Mouse (Mus musculus): ENCODE measurements around the gene Sh3kbp1.

Gene Sh3kbp1

GRCm38 (mm10) chrX:159829192-159829852 is 202.2 kb downstream of the Sh3kbp1 start:
- no peak for DNase-seq (ENCODE audit: low read depth, low spot score)

GRCm38 (mm10) chrX:159831176-159831575 is 204.1 kb downstream of the Sh3kbp1 start:
- DNase-seq (ENCODE audit: low read depth, low spot score): no peak

GRCm38 (mm10) chrX:159835239-159835638 is 208.2 kb downstream of the Sh3kbp1 start:
- DNase-seq (ENCODE audit: low read depth, low spot score): no peak

GRCm38 (mm10) chrX:159837379-159837778 is 210.3 kb downstream of the Sh3kbp1 start:
- DNase-seq (ENCODE audit: low read depth, low spot score): no peak

- no peak for DNase-seq (ENCODE audit: low read depth, low spot score)
Observed at GRCm38 (mm10) chrX:159839786-159840185, 212.7 kb downstream of the Sh3kbp1 start.

GRCm38 (mm10) chrX:159840225-159840624 is 213.2 kb downstream of the Sh3kbp1 start:
- DNase-seq (ENCODE audit: low read depth, low spot score): no peak

- DNase-seq (ENCODE audit: low read depth, low spot score): no peak
Observed at GRCm38 (mm10) chrX:159850722-159851121, 223.7 kb downstream of the Sh3kbp1 start.

GRCm38 (mm10) chrX:159856866-159857265 is 229.8 kb downstream of the Sh3kbp1 start:
- DNase-seq (ENCODE audit: low read depth, low spot score): no peak

GRCm38 (mm10) chrX:159858126-159858525 is 231.1 kb downstream of the Sh3kbp1 start:
- DNase-seq (ENCODE audit: low read depth, low spot score): no peak

- no peak for DNase-seq (ENCODE audit: low read depth, low spot score)
Observed at GRCm38 (mm10) chrX:159860841-159861530, 233.9 kb downstream of the Sh3kbp1 start.

GRCm38 (mm10) chrX:159867660-159868059 is 240.6 kb downstream of the Sh3kbp1 start:
- no peak for DNase-seq (ENCODE audit: low read depth, low spot score)

- DNase-seq (ENCODE audit: low read depth, low spot score): no peak
Observed at GRCm38 (mm10) chrX:159872521-159872920, 245.4 kb downstream of the Sh3kbp1 start.

GRCm38 (mm10) chrX:159877770-159878169 is 250.7 kb downstream of the Sh3kbp1 start:
- DNase-seq (ENCODE audit: low read depth, low spot score): no peak

GRCm38 (mm10) chrX:159879455-159879854 is 252.4 kb downstream of the Sh3kbp1 start:
- DNase-seq (ENCODE audit: low read depth, low spot score): no peak

- no peak for DNase-seq (ENCODE audit: low read depth, low spot score)
Observed at GRCm38 (mm10) chrX:159881576-159881975, 254.5 kb downstream of the Sh3kbp1 start.

GRCm38 (mm10) chrX:159896536-159896935 is 269.5 kb downstream of the Sh3kbp1 start:
- no peak for DNase-seq (ENCODE audit: low read depth, low spot score)

- no peak for DNase-seq (ENCODE audit: low read depth, low spot score)
Observed at GRCm38 (mm10) chrX:159898110-159898509, 271.0 kb downstream of the Sh3kbp1 start.

GRCm38 (mm10) chrX:159899121-159899520 is 272.0 kb downstream of the Sh3kbp1 start:
- no peak for DNase-seq (ENCODE audit: low read depth, low spot score)

GRCm38 (mm10) chrX:159903421-159903820 is 276.3 kb downstream of the Sh3kbp1 start:
- DNase-seq (ENCODE audit: low read depth, low spot score): no peak

- DNase-seq (ENCODE audit: low read depth, low spot score): no peak
Observed at GRCm38 (mm10) chrX:159907703-159908102, 280.6 kb downstream of the Sh3kbp1 start.

- no peak for DNase-seq (ENCODE audit: low read depth, low spot score)
Observed at GRCm38 (mm10) chrX:159909446-159910277, 282.6 kb downstream of the Sh3kbp1 start.

- no peak for DNase-seq (ENCODE audit: low read depth, low spot score)
Observed at GRCm38 (mm10) chrX:159910600-159910999, 283.5 kb downstream of the Sh3kbp1 start.

Data from retina, adult 2 months (tissue).